21 mouse cellular contexts compared by ENCODE assay signal in genomic region chr17:14293617-14294016, GRCm38 (mm10). TPM values are rescaled to one million over a fixed set of nuclear protein-coding genes. Genes with fewer than 3 reads are reported as not detected.
DNase-seq lines count a peak whose midpoint lies in the region; ATAC-seq and TF ChIP-seq lines count a peak whose summit lies in the region.
"Had no signal": no experiment of that assay in that cellular context is flagged by ENCODE, and none has a peak within 500 bp of the region (broad histone marks: within the 10 kb centered on the region; RNA-seq: fewer than 3 reads in every experiment).

No protein-coding gene starts in this region.

- no peak overlapping the region for H3K9ac ChIP-seq in kidney, embryonic 16.5 days (replicated peaks; ENCODE audit: low read length)
- H3K9ac ChIP-seq in intestine, embryonic 16.5 days (ENCODE audit: low read depth, low read length) = no peak overlapping the region
- no peak overlapping the region for H3K9ac ChIP-seq in kidney, postnatal 0 days (ENCODE audit: low read depth, low read length)
- H3K9ac ChIP-seq: heart, embryonic 12.5 days; hindbrain, embryonic 12.5 days had no signal

- no peaks in the 10 kb centered on the region for H3K36me3 ChIP-seq in kidney, adult 2 months (ENCODE audit: control insufficient read depth, insufficient read depth, low read length)
- H3K36me3 ChIP-seq in kidney, embryonic 16.5 days (ENCODE audit: insufficient read depth, low read length) = no peaks in the 10 kb centered on the region
- no peaks in the 10 kb centered on the region for H3K36me3 ChIP-seq in intestine, embryonic 16.5 days (ENCODE audit: control insufficient read depth, insufficient read depth, low read length)
- H3K36me3 ChIP-seq in kidney, postnatal 0 days (ENCODE audit: insufficient read depth, low read length) = no peaks in the 10 kb centered on the region
- H3K36me3 ChIP-seq: embryonic facial prominence, embryonic 10.5 days; heart, embryonic 12.5 days; hindbrain, embryonic 12.5 days had no signal

- H3K27ac ChIP-seq in kidney, adult 2 months (ENCODE audit: insufficient read depth, low read depth, low read length) = no peak overlapping the region
- H3K27ac ChIP-seq in kidney, embryonic 16.5 days (ENCODE audit: low read length) = no peak overlapping the region
- no peak overlapping the region for H3K27ac ChIP-seq in intestine, embryonic 16.5 days (ENCODE audit: low read length)
- H3K27ac ChIP-seq in kidney, postnatal 0 days = no peak overlapping the region
- H3K27ac ChIP-seq: embryonic facial prominence, embryonic 10.5 days; gastrocnemius, adult 2 months; hindbrain, embryonic 12.5 days had no signal

- DNase-seq in kidney, adult 2 months = peak; percentile 85
- peak; percentile 24 for DNase-seq in kidney, postnatal 0 days (ENCODE audit: low spot score)
- peak; percentile 55 to 68 for DNase-seq in kidney, postnatal 36 days
- no peak for DNase-seq in layer of hippocampus, postnatal 36 days
- DNase-seq in c-Kit-positive CD71-positive TER-119-positive erythroid progenitor cells, embryonic 14.5 days (ENCODE audit: low spot score) = no peak
- no peak for DNase-seq in ovary, adult 18-20 months (ENCODE audit: low spot score)
- DNase-seq: adrenal gland, postnatal 14 days; cerebellum, adult 2 months; cerebellum, postnatal 10 days; gastrocnemius, adult 2 months; gastrocnemius, postnatal 25 days; heart, postnatal 36 days had no signal

- H3K27me3 ChIP-seq in kidney, adult 2 months (replicated peaks; ENCODE audit: control insufficient read depth, insufficient read depth, low read length) = no peaks in the 10 kb centered on the region
- peaks cover 6% of the 10 kb centered on the region; the same call in 1 of the 2 replicates for H3K27me3 ChIP-seq in kidney, embryonic 16.5 days (ENCODE audit: insufficient read depth, low read length)
- H3K27me3 ChIP-seq in intestine, embryonic 16.5 days (replicated peaks; ENCODE audit: control insufficient read depth, insufficient read depth, low read length) = no peaks in the 10 kb centered on the region
- no peaks in the 10 kb centered on the region for H3K27me3 ChIP-seq in kidney, postnatal 0 days (ENCODE audit: insufficient read depth, low read length)
- H3K27me3 ChIP-seq: hindbrain, embryonic 12.5 days had no signal

- no peak overlapping the region for H3K4me2 ChIP-seq in kidney, embryonic 16.5 days (replicated peaks; ENCODE audit: low read depth, low read length)
- no peak overlapping the region for H3K4me2 ChIP-seq in intestine, embryonic 16.5 days (ENCODE audit: low read depth, low read length)
- H3K4me2 ChIP-seq in kidney, postnatal 0 days (ENCODE audit: low read length) = no peak overlapping the region
- H3K4me2 ChIP-seq: heart, embryonic 12.5 days; hindbrain, embryonic 12.5 days had no signal

- no peak for TF ChIP-seq POLR2A in kidney, adult 2 months (IDR thresholded peaks at IDR 0.05; ENCODE audit: low read depth, low read length)

- 0 out of 2 replicates have a peak, but pooled peaks cover 3% of the 10 kb centered on the region for H3K4me1 ChIP-seq in kidney, adult 2 months (ENCODE audit: control insufficient read depth, insufficient read depth, low read length)
- H3K4me1 ChIP-seq in kidney, embryonic 16.5 days (ENCODE audit: insufficient read depth, low read length) = no peaks in the 10 kb centered on the region
- H3K4me1 ChIP-seq in intestine, embryonic 16.5 days (ENCODE audit: control insufficient read depth, insufficient read depth, low read length) = peaks cover 5% of the 10 kb centered on the region
- H3K4me1 ChIP-seq in kidney, postnatal 0 days (replicated peaks; ENCODE audit: insufficient read depth, low read length) = no peaks in the 10 kb centered on the region
- H3K4me1 ChIP-seq: embryonic facial prominence, embryonic 10.5 days; heart, embryonic 12.5 days; hindbrain, embryonic 12.5 days had no signal

- no peak for TF ChIP-seq CTCF in kidney, adult 2 months (conservative IDR thresholded peaks at IDR 0.05; ENCODE audit: insufficient read depth, insufficient read length, low read depth, low read length)
- no peak for TF ChIP-seq CTCF in kidney, postnatal 0 days (IDR thresholded peaks at IDR 0.05; ENCODE audit: low read depth)

- H3K9me3 ChIP-seq in kidney, embryonic 16.5 days (ENCODE audit: low read length) = no peaks in the 10 kb centered on the region
- H3K9me3 ChIP-seq in intestine, embryonic 16.5 days (ENCODE audit: control insufficient read depth, low read length) = no peaks in the 10 kb centered on the region
- H3K9me3 ChIP-seq in kidney, postnatal 0 days (replicated peaks; ENCODE audit: low read length) = no peaks in the 10 kb centered on the region
- H3K9me3 ChIP-seq: embryonic facial prominence, embryonic 10.5 days; heart, embryonic 12.5 days; hindbrain, embryonic 12.5 days had no signal

- no peak overlapping the region for H3K4me3 ChIP-seq in kidney, adult 2 months (ENCODE audit: insufficient read depth, low read depth, low read length)
- no peak overlapping the region for H3K4me3 ChIP-seq in kidney, embryonic 16.5 days (ENCODE audit: low read length)
- no peak overlapping the region for H3K4me3 ChIP-seq in intestine, embryonic 16.5 days (ENCODE audit: low read length)
- no peak overlapping the region for H3K4me3 ChIP-seq in kidney, postnatal 0 days (replicated peaks; ENCODE audit: low read depth, low read length)
- H3K4me3 ChIP-seq: embryonic facial prominence, embryonic 10.5 days; gastrocnemius, adult 2 months; heart, embryonic 12.5 days; hindbrain, embryonic 12.5 days had no signal

- no peak for ATAC-seq in kidney, embryonic 16.5 days (ENCODE audit: low FRiP score, low TSS enrichment)
- peak; percentile 79 for ATAC-seq in intestine, embryonic 16.5 days
- ATAC-seq in kidney, postnatal 0 days (replicated peaks; ENCODE audit: low FRiP score, low read depth) = no peak
- ATAC-seq: activated CD4-positive, CD25-positive, alpha-beta regulatory T cell, adult 4 months; forebrain, embryonic 14.5 days; Patski had no signal

- 42% methylated on average over 5 of the region's 5 CpGs for WGBS in kidney, adult 2 months
- WGBS in kidney, embryonic 16.5 days = 59% methylated on average over 5 of the region's 5 CpGs
- 51% methylated on average over 5 of the region's 5 CpGs for WGBS in intestine, embryonic 16.5 days
- 50% methylated on average over 5 of the region's 5 CpGs for WGBS in kidney, postnatal 0 days

RNA-seq across cellular contexts. Expression of gene Smoc2, which starts 14.3 kb away (rescaled TPM):
- 33.4 and 40.2 TPM in 2 replicates for polyA plus RNA-seq in kidney, adult 2 months (2012; rRNA removed)
- 93.7 and 97.5 TPM in 2 replicates for polyA plus RNA-seq in kidney, embryonic 16.5 days (2015; fragmentation: Nextera tagmentation; extraction: Ambion mirVana)
- 117 and 122 TPM in 2 replicates for polyA plus RNA-seq in intestine, embryonic 16.5 days (2015; fragmentation: Nextera tagmentation; extraction: Ambion mirVana)
- 57.5 and 66.1 TPM in 2 replicates for polyA plus RNA-seq in kidney, postnatal 0 days (2015; fragmentation: Nextera tagmentation; extraction: Ambion mirVana)
- total RNA-seq in layer of hippocampus, postnatal 36 days (2021) = 10 to 100 TPM; 34.1 to 35.7 TPM
- total RNA-seq: granulocyte monocyte progenitor cell, adult 5-6 weeks had no signal
- polyA plus RNA-seq: activated CD4-positive, CD25-positive, alpha-beta regulatory T cell, adult 4 months had no signal

Comparison
In these comparisons a context has a peak if more than half of its experiments do, and no peak if none do; other contexts are left out.
1. DNase-seq: peak in kidney, adult 2 months (single experiment), kidney, postnatal 0 days (single experiment) and kidney, postnatal 36 days (2 of 2); none in layer of hippocampus, postnatal 36 days (0 of 2), c-Kit-positive CD71-positive TER-119-positive erythroid progenitor cells, embryonic 14.5 days (single experiment) and ovary, adult 18-20 months (single experiment).